18 mouse cellular contexts compared by ENCODE assay signal in genomic region chr8:77318590-77318989, GRCm38 (mm10).
"Had no signal": no experiment of that assay in that cellular context is flagged by ENCODE, and none has a peak within 500 bp of the region (broad histone marks: within the 10 kb centered on the region; RNA-seq: fewer than 3 reads in every experiment).

No protein-coding gene starts in this region.

- ATAC-seq: intestine, postnatal 0 days; liver, postnatal 0 days; lung, postnatal 0 days had no signal

- H3K4me1 ChIP-seq: limb, embryonic 13.5 days; stomach, embryonic 15.5 days had no signal

- H3K27ac ChIP-seq: kidney, postnatal 0 days; layer of hippocampus, adult 2 months; limb, embryonic 13.5 days; liver, embryonic 14.5 days; macrophage; stomach, embryonic 15.5 days had no signal

- H3K27me3 ChIP-seq: limb, embryonic 13.5 days; stomach, embryonic 15.5 days had no signal

- H3K4me2 ChIP-seq: limb, embryonic 13.5 days; lung, embryonic 14.5 days; stomach, embryonic 15.5 days had no signal

- H3K9me3 ChIP-seq: limb, embryonic 13.5 days; stomach, embryonic 15.5 days had no signal

- H3K9ac ChIP-seq: limb, embryonic 13.5 days; liver, embryonic 14.5 days; liver, postnatal 0 days; lung, embryonic 14.5 days; stomach, embryonic 15.5 days had no signal

- H3K4me3 ChIP-seq: layer of hippocampus, adult 2 months; limb, embryonic 13.5 days; stomach, embryonic 15.5 days had no signal

- DNase-seq: kidney, adult 2 months; kidney, postnatal 25 days; layer of hippocampus, adult 9-11 months; liver; liver, postnatal 0 days; lung, embryonic 14.5 days; midbrain, embryonic 14.5 days; right cerebral cortex, postnatal 25 days; spleen, adult 18-20 months; thymus, postnatal 25 days had no signal
